Mouse (Mus musculus) heart, embryonic 16.5 days (tissue): ENCODE data around the gene Thtpa. TPM values are rescaled to one million over a fixed set of nuclear protein-coding genes. Genes with fewer than 3 reads are reported as not detected.

Source experiments
- ATAC-seq: fragments of 200-750 bp; cut with Nextera tagmentation; replicated peaks from 2 replicates; pipeline ENCODE4 v1.8.0; 2017; ENCODE audit warnings: moderate number of reproducible peaks; ENCODE audit not compliant: insufficient read depth, low FRiP score; ENCODE audit errors: extremely low read depth
- H3K27ac ChIP-seq: fragments of 300-500 bp; sonication (generic); 2 replicates; pipeline ENCODE4 v1.5.1; 2014; ENCODE audit warnings: mild to moderate bottlenecking, low read length, control low read depth, moderate library complexity
- H3K27me3 ChIP-seq: fragments of 300-500 bp; sonication (generic); 2 replicates; pipeline ENCODE4 v1.6.1; 2014; ENCODE audit warnings: low read length, mixed read lengths; ENCODE audit not compliant: control insufficient read depth, insufficient read depth
- H3K36me3 ChIP-seq: fragments of 300-500 bp; sonication (generic); 2 replicates; pipeline ENCODE4 v1.6.1; 2014; ENCODE audit not compliant: control insufficient read depth, insufficient read depth
- H3K4me1 ChIP-seq: fragments of 300-500 bp; sonication (generic); 2 replicates; pipeline ENCODE4 v1.6.1; 2014; ENCODE audit warnings: low read length, mixed read lengths; ENCODE audit not compliant: control insufficient read depth, insufficient read depth
- H3K4me2 ChIP-seq: fragments of 300-500 bp; sonication (generic); 2 replicates; pipeline ENCODE4 v1.6.1; 2014; ENCODE audit warnings: low read depth, mild to moderate bottlenecking, control low read depth, low read length
- H3K4me3 ChIP-seq: fragments of 300-500 bp; sonication (generic); 2 replicates; pipeline ENCODE4 v1.5.1; 2014; ENCODE audit warnings: mild to moderate bottlenecking, control low read depth, low read length
- H3K9ac ChIP-seq: fragments of 300-500 bp; sonication (generic); 2 replicates; pipeline ENCODE4 v1.6.1; 2014; ENCODE audit warnings: low read length, control low read depth
- H3K9me3 ChIP-seq: fragments of 300-500 bp; sonication (generic); replicated peaks from 2 replicates; pipeline ENCODE4 v1.6.1; 2016; ENCODE audit warnings: low read length; ENCODE audit not compliant: control insufficient read depth
- WGBS: fragments of 180-500 bp; shearing (Covaris S2); extraction: QIAGEN DNeasy Blood & Tissue Kit; methylation state at CpG from one replicate; pipeline ENCODE4 v1.1.7; 2014; 5-methylcytosine and 5-hydroxymethylcytosine counted together
- polyA plus RNA-seq: library from polyadenylated mRNA; unstranded; fragments of >200 nt; fragmentation: Nextera tagmentation; extraction: Ambion mirVana; gene quantifications from 2 replicates; pipeline ENCODE4 v1.2.1, GENCODE M21; 2015

Gene Thtpa
- polyA plus RNA-seq, 1 experiment from 2014 or later: 16.9 TPM

DNA sequence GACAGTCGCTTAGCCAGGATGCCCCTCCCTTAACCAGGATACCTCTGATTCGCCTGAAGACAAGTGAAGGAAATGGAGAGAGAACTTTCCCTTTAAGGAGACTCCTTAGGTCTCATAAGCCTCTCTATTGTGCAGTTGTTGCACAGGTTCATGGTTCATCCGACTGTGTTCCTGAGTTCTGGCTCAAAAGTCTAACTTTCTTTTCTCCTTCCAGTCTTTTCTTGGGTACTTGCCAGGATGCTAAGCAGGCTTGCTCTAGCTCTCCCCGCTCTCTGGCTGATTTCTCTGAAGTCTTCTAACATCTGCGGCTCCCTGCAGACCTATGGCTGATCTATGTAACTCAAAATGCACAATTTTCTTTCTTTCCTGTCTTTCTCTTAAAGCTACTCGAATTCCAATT lies 11.1 kb upstream of the Thtpa start:
- H3K4me1 ChIP-seq: peaks cover 24% of the 10 kb centered on the region
- no peaks in the 10 kb centered on the region for H3K36me3 ChIP-seq
- H3K4me3 ChIP-seq: no peak overlapping the region
- no peak overlapping the region for H3K27ac ChIP-seq
- no peak overlapping the region for H3K9ac ChIP-seq
- 0 out of 2 replicates have a peak, but pooled peaks cover 4% of the 10 kb centered on the region for H3K27me3 ChIP-seq
- H3K9me3 ChIP-seq: no peaks in the 10 kb centered on the region
- no peak overlapping the region for H3K4me2 ChIP-seq
- 57% methylated on average over 6 of the region's 6 CpGs for WGBS
- ATAC-seq: no peak

DNA sequence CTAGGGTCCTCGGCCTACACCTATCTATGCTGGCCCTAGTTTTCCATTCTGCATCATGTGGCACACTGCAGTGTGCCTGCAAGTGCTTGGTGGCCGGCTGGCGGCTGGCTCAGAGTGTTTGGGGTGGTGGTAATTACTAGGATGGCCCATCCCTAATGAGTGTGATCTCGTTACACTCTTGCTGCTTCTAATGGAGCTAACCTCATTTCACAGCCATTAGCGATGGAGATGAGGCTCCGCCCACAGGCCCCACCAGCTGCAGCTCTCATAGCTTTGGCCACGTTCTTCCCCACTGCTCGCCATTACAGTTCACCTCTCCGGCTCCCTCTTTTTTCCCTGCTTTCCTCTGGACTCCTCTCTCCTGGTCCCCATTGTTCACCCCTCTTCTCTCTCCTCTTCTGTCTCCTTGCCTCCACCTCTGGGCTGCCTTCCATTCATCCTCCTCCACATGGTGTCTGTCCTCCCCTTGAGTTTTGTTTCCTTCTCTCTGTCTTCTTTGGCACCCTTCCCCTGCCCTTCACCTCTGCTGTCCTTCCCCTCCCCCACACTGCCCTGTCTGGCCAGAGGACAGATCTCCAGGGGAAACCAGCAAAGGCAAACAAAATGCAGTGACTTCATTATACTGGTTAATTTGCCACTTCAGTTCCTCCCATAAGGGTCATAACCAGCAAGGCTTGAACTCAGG lies 9.1 kb upstream of the Thtpa start:
- H3K9me3 ChIP-seq: no peaks in the 10 kb centered on the region
- 60% methylated on average over 9 of the region's 9 CpGs for WGBS
- H3K4me3 ChIP-seq: no peak overlapping the region
- no peaks in the 10 kb centered on the region for H3K36me3 ChIP-seq
- no peak overlapping the region for H3K4me2 ChIP-seq
- H3K27ac ChIP-seq: no peak overlapping the region
- H3K4me1 ChIP-seq: peaks cover 26% of the 10 kb centered on the region
- no peak overlapping the region for H3K9ac ChIP-seq
- no peak for ATAC-seq
- H3K27me3 ChIP-seq: no peaks in the 10 kb centered on the region

DNA sequence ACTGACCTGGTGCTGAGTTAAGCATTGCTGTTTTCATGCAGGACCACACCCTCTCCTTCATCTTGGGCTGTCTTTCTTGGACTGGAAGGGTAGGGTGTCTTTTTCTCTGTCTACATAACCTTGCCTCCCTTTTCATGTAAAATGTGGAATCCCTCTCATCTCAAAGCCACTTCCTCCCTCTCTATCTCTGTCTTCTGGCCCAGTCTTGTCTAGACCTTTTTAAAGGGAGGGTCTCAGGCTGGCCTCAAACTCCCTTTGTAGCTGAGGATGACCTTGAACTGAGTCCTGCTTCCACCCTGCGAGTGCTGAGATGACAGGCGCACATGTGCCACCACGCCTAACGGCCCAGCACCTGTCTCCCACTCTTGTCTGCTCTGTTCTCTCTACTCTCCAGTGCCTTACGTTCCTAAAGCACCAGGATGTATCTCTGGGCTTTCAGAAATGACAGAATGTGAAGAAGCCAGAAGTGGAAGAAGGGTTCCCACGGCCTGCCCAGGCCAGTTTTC lies 8.5 kb upstream of the Thtpa start:
- Histone ChIP-seq H3K27me3 (no peaks in the 10 kb centered on the region), H3K9me3 (no peaks in the 10 kb centered on the region), H3K9ac (no peak overlapping the region), H3K36me3 (no peaks in the 10 kb centered on the region), H3K4me2 (no peak overlapping the region), H3K4me1 (peaks cover 29% of the 10 kb centered on the region), H3K27ac (no peak overlapping the region), H3K4me3 (no peak overlapping the region)
- no peak for ATAC-seq
- 73% methylated on average over 6 of the region's 6 CpGs for WGBS

DNA sequence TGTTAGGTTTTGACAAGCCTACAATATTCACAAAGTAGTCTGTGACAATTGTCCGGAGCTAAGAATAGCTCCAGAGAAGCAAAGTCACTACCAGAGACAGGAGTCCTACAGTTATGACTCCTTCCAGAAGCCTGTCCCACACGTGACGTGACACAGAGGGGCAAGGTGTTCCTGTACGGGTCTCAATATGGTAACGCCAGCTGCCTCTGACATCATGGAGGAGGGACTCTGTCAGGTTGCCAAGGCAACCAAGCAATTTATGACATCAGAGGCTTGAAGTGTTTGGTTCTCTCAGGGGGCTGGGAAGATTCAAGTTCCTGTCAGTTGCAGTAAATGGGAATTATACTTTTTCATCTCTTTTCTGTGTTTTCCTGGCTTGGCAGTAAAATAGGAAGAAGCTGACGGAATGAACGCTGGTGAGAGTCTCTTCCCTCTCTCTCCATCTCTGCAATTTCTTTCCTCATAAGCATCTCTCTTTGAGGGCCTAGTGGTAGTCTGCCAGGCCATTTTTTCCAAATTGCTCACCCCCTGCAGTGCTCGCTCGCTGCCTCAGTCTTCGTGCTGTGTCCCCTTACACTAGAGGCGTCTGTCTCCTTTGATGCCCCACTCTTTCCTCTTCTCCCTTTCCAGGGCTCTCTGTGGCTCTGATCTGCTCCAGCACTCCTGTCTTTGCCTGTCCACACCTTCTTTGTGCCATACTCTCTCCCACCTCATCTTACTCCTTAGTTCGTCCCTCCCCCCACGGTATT lies 5.2 kb upstream of the Thtpa start:
- Histone ChIP-seq H3K4me2 (0 out of 2 replicates have a peak overlapping the region, but pooled peaks have one; percentile 5), H3K4me1 (peaks cover 32% of the 10 kb centered on the region), H3K9me3 (no peaks in the 10 kb centered on the region), H3K9ac (no peak overlapping the region), H3K36me3 (no peaks in the 10 kb centered on the region), H3K27ac (peak overlapping the region; percentile 46; the same call in 1 of the 2 replicates), H3K27me3 (no peaks in the 10 kb centered on the region), H3K4me3 (no peak overlapping the region)
- no peak for ATAC-seq
- WGBS: 50% methylated on average over 13 of the region's 13 CpGs

DNA sequence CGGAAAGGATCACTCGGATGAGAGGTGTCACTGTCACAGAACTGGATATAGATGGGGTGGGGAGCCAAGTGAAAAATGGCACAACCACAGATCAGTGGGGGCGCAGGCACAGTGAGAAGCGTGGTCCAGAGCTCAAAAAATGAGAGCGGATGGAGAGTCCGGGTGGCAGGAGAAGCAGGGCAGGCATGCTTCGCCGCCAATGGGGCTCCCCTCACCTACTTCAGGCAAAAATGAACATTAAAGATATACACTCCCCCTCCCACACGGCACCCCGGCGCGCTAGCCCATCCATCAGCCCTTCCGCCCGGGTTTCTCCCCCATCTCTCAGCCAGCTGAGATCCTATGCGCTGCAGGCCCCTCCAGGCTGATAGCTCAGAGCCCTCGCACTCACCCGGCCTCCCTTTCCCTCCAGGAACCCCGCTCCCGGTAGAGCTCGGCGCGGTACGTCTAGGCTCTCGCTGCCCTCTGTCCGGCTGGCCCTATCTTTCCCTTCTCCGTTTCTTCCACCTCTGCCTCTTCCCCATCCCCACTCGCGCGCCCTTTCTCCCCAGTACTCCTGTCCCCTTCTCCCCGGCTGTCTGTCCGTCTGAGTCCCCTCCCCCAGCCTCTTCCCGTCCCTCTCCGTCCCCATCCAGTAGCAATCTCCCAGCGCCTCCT lies 3.2 kb upstream of the Thtpa start:
- no peak overlapping the region; the same call in 1 of the 2 replicates for H3K27ac ChIP-seq
- H3K9me3 ChIP-seq: no peaks in the 10 kb centered on the region
- peak overlapping the region; percentile 80 for H3K9ac ChIP-seq
- H3K4me3 ChIP-seq: peak overlapping the region; percentile 77
- peaks cover 35% of the 10 kb centered on the region for H3K4me1 ChIP-seq
- 5% methylated on average over 33 of the region's 34 CpGs for WGBS
- H3K4me2 ChIP-seq: peak overlapping the region; percentile 93
- H3K36me3 ChIP-seq: no peaks in the 10 kb centered on the region
- ATAC-seq: no peak
- no peaks in the 10 kb centered on the region for H3K27me3 ChIP-seq

DNA sequence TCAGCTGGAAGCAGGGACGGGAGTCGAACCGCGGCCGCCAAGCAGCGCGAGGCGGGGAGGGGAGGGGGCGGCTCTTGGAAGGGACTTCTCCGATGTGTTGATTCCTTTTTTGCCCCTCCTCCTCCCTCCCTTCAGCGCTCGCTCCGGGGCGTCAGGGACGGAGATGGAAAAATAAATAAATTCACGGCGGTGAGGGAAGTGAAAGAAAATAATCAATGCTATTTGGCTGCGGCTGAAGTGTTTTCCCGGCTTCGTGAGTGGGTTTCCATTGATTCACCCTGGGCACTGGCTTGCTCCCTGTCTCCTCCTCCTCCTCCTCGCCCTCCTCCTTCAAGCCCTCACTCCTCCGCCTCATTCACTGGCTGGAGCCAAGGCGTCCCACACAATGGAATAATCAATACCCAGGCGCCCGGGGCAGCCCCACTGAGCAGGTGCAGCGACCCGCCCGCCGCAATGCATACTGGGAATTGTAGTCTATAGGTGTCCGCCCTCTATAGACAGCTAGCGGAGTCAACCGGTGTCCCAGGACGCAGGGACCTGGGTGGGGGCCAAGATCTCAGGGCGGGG lies 2.5 kb upstream of the Thtpa start, which contains the start of gene Zfhx2:
Gene Zfhx2, minus strand, starts transcription at position 314 of the 567 bp plus-strand sequence.
- under 1% methylated on average over 34 of the region's 34 CpGs for WGBS
- Histone ChIP-seq H3K36me3 (no peaks in the 10 kb centered on the region), H3K9me3 (no peaks in the 10 kb centered on the region), H3K9ac (peak within 1 kb of the TSS; percentile 80), H3K27ac (peak within 1 kb of the TSS; percentile 73), H3K4me1 (peaks cover 38% of the 10 kb centered on the region), H3K27me3 (no peaks in the 10 kb centered on the region), H3K4me2 (peak within 1 kb of the TSS; percentile 93), H3K4me3 (peak within 1 kb of the TSS; percentile 77)
- ATAC-seq: peak; percentile 80

DNA sequence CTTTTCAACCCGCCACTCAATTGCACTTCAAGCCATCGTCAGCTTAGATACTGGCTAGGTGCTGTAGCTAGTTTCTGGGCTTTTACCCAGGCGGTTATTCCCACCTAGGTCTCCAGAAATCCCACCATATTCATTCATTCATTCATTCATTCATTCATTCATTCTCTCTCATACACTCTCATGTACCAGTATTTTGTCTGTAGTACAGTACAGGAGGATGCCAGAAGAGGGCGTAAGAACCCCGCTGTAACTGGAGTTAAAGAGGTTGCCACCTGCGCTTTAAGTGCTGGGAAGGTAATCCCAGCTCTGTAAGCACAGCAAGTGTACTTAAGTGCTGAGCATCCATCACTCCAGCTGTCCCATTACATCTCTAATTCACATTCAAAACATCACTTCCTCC lies 657 bp upstream of the Thtpa start:
- no peak overlapping the region for H3K27ac ChIP-seq
- 34% methylated on average over 6 of the region's 6 CpGs for WGBS
- H3K9ac ChIP-seq: no peak overlapping the region
- H3K4me3 ChIP-seq: no peak overlapping the region
- no peaks in the 10 kb centered on the region for H3K27me3 ChIP-seq
- peaks cover 6% of the 10 kb centered on the region for H3K36me3 ChIP-seq
- H3K4me1 ChIP-seq: peaks cover 29% of the 10 kb centered on the region
- no peak overlapping the region; the same call in 1 of the 2 replicates for H3K4me2 ChIP-seq
- no peak for ATAC-seq
- no peaks in the 10 kb centered on the region for H3K9me3 ChIP-seq

DNA sequence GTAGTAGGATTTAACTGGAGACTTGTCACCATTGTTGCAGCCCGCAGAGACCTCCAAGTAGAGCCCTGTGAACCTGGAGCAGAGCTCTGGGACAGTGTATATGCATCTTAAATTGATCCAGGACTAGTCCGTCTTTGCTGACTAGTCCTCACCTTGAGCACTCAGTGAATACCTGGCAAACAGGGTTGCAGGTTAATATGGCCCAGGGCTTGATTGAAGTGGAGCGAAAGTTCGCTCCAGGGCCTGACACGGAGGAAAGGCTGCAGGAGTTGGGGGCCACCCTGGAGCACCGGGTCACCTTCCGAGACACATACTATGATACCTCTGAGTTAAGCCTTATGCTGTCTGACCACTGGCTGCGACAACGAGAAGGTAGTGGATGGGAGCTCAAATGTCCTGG lies 679 bp downstream of the Thtpa start:
- H3K27ac ChIP-seq: peak overlapping the region; percentile 82
- peak overlapping the region; percentile 91 for H3K4me2 ChIP-seq
- no peaks in the 10 kb centered on the region for H3K27me3 ChIP-seq
- no peaks in the 10 kb centered on the region for H3K9me3 ChIP-seq
- H3K9ac ChIP-seq: peak overlapping the region; percentile 87
- WGBS: 50% methylated on average over 9 of the region's 9 CpGs
- peaks cover 8% of the 10 kb centered on the region for H3K36me3 ChIP-seq
- H3K4me3 ChIP-seq: peak overlapping the region; percentile 90
- H3K4me1 ChIP-seq: peaks cover 21% of the 10 kb centered on the region
- no peak for ATAC-seq
